Mouse (Mus musculus) CD4-positive, CD25-positive, alpha-beta regulatory T cell, adult 9 weeks (primary cell): ENCODE results near the gene Anapc16. TPM values are rescaled to one million over a fixed set of nuclear protein-coding genes. Genes with fewer than 3 reads are reported as not detected.

Experiments used
- polyA plus RNA-seq: library from polyadenylated mRNA; unstranded; fragments of 100-300 nt; shearing (Covaris generic); gene quantifications from one replicate; pipeline ENCODE4 v1.2.1, GENCODE M21; 2017

Gene Anapc16
- 149 TPM for polyA plus RNA-seq

DNA sequence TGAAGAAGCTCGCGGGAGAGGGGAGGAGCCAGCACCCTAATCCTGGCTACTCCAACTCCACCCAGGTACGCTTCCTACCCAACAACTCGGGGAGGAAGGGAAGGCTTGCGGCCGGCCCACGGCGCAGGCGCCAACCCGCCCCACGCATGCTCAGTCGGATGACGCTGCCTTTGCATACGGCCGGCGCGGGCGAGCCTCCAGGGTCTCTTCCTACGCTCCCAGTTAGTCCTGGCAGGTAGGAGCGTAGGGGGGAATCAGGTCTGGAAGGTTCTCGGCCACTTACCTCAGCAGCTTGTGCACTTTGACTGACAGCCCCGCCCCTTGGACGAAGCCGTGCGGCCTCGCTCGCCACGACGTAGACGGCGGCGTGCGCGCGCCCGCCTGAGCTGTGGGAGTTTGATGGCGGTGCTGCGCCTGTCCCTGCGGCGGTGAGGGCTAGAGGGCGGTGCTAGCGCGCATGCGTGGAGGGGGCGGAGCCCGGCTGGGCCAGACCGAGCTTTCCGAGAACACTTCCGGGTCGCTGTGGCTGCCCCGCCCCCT is at the start of gene Anapc16, which contains the start of gene Ascc1:
Anapc16 (minus strand) TSS at position 463 of the 540 bp plus-strand sequence.
Ascc1 (plus strand) TSS at position 133 of the 540 bp plus-strand sequence.

DNA sequence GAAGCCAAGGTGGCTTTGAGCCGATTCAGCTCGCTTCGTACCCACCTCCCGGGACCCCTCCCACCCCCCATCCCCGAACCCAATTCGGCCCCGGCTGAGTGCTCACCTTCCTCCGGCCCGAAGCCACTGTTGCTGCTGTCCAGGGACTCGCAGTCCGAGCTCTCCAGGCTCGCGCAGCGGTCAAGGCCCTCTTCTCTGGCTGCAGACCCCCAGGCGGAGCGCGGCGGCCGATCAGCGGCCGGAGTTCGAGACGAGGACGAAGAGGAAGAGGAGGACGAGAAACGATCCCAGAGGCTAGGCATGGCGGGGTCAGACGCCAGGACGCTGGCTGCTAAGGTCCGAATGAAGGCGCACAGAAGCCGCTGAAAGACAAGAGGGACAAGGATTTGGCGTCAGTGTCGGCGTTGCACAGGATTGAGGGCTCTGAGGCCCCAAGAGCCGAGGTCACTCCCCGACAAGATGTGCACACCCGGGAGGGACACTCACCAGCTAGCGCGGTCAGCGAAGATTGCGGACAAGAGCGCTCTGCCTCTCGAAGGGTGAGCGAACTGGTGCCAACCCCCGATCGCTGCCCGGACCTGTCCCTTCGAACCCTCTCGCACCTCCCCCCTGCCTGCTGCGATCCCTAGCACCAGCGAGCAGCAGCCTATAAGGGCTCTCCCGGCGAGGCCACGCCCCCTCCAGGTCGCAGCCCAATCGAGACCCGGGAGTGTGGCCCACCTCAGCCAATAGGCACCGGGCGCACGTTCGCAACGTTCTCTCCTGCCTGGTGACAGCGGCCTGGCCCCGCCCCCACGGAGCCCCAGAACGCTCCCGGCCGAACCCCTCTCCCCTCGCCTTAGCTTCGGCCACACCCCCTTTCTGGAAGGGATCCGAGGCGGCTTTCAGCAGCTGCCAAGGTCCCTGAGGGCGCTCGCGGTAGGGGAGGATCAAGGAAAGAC is 51.5 kb downstream of the Anapc16 start, which contains the start of gene Ddit4:
Ddit4 (minus strand) TSS at position 624 of the 941 bp plus-strand sequence.

Other genes with a start within 250 kb of the Anapc16 start
- 18.9 TPM for gene Dnajb12, start 123.6 kb downstream of the Anapc16 start, polyA plus RNA-seq
- gene Ddit4, start 51.3 kb downstream of the Anapc16 start, polyA plus RNA-seq, result 98.2 TPM
- 48.9 TPM for gene Ascc1, start 330 bp downstream of the Anapc16 start, polyA plus RNA-seq
- 7.2 TPM for gene Spock2, start 103.1 kb upstream of the Anapc16 start, polyA plus RNA-seq
- gene Chst3, start 216.1 kb upstream of the Anapc16 start, polyA plus RNA-seq, result 0.09 TPM